Mouse (Mus musculus) CH12.LX (cell line): ENCODE measurements around the gene Mroh8.

Experiments used
- CHD2 ChIP-seq: IDR thresholded peaks from 2 replicates; pipeline ENCODE4 v1.6.1; 2011; ENCODE audit warnings: low read length, improper control_type of control experiment
- CTCF ChIP-seq, 2 experiments: IDR thresholded peaks in 1 of 2; conservative IDR thresholded peaks in 1 of 2; 2 replicates each; pipeline ENCODE4 v1.5.1; 2011 to 2012; ENCODE audit warnings: low read depth in 2 of 2, low read length in 2 of 2, improper control_type of control experiment in 1 of 2, inconsistent platforms in 1 of 2, mild to moderate bottlenecking in 1 of 2, moderate library complexity in 1 of 2
- EP300 ChIP-seq: IDR thresholded peaks from 2 replicates; pipeline ENCODE4 v1.6.1; 2011; ENCODE audit warnings: low read length, improper control_type of control experiment
- USF2 ChIP-seq: conservative IDR thresholded peaks from 2 replicates; pipeline ENCODE4 v1.6.1; 2011; ENCODE audit warnings: low read depth, low read length, improper control_type of control experiment
- ZKSCAN1 ChIP-seq: IDR thresholded peaks from 2 replicates; pipeline ENCODE4 v1.6.1; 2012; ENCODE audit warnings: low read depth, inconsistent platforms, low read length, improper control_type of control experiment, borderline replicate concordance
- ZMIZ1 ChIP-seq: IDR thresholded peaks from 2 replicates; pipeline ENCODE4 v1.6.1; 2012; ENCODE audit warnings: low read depth, mild to moderate bottlenecking, inconsistent platforms, low read length, improper control_type of control experiment

- 0 out of 4 replicates have a peak, but pooled peaks of 1 of the 2 experiments have one; percentile 8 for TF ChIP-seq CTCF (conservative IDR thresholded peaks at IDR 0.05 in 1 of 2, IDR thresholded peaks at IDR 0.05 in 1 of 2; ENCODE audit: low read depth in 2 of 2, low read length in 2 of 2)
- no peak for TF ChIP-seq ZKSCAN1
- TF ChIP-seq EP300 = no peak
- TF ChIP-seq CHD2 = no peak
- no peak for TF ChIP-seq ZMIZ1
- TF ChIP-seq USF2 = no peak
These were observed 92.8 kb downstream of the Mroh8 start for GRCm38 (mm10) chr2:157186504-157186903.
